Mouse (Mus musculus): ENCODE results near the gene Ehbp1l1.
"Not testable (repeated sequence)": the region's sequence is repeated elsewhere in the genome, so short reads cannot be mapped to it uniquely, and the experiment has no call there.

The Ehbp1l1 gene

DNA sequence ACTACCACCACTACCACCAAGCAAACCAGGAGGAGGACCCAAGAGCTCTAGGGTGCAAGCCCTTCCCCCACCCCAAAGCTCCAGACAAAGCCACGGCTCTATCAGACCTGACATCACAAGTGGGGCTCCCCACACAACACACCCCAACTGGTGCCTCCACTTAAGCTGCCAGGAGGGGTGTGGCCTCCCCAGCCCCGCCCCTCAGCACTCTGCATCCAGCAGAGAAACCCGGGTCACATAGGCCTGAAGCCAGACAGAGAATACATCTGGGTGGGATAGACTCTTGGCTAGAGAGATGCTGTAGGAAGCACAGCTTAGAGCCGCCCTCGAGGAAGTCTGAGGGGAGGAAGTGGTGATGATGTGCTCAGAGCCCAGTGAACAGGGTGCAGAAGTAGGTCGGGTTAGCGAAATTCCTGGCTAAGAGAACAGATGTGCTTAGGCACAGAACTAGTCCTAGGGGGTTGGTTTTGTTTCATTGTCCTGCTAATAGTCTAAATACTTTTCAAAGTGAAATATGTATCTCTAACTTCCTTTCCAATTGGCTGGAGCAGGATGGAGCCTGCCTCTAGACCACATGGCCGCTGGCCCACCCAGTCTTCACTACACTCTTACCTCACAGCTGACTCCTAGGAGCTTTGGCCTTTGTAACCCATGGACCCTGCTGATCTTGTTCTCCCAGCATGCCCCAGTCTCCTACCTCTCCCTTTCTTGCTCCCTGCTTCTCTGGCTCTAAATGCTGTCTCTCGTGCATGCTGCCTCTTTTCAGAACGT is 21.1 kb downstream of the Ehbp1l1 start:
- DNase-seq, result no peak

DNA sequence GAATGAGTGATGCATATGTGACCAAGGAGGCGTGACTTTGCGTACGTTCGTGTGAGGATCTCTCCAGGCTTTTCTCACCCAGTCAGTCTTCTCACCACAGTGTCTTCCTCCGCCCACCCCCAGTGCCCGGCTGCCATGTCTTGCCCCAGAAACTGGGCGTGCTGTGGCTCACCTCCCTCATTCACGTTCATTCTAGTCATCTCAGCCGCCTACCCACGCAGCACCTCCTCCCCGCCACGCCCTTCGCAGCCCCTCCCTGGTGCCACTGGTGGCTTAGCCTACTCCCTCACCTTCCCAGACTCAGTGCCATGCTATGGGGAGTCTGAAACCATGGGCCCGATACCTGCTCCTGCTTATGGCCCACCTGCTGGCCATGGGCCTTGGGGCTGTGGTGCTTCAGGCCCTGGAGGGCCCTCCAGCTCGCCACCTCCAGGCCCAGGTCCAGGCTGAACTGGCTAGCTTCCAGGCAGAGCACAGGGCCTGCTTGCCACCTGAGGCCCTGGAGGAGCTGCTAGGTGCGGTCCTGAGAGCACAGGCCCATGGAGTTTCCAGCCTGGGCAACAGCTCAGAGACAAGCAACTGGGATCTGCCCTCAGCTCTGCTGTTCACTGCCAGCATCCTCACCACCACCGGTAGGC is 21.8 kb downstream of the Ehbp1l1 start, which contains the start of gene Kcnk7:
TSS of gene Kcnk7 (plus strand) at position 205 of the 638 bp plus-strand sequence.
- no peak for DNase-seq

DNA sequence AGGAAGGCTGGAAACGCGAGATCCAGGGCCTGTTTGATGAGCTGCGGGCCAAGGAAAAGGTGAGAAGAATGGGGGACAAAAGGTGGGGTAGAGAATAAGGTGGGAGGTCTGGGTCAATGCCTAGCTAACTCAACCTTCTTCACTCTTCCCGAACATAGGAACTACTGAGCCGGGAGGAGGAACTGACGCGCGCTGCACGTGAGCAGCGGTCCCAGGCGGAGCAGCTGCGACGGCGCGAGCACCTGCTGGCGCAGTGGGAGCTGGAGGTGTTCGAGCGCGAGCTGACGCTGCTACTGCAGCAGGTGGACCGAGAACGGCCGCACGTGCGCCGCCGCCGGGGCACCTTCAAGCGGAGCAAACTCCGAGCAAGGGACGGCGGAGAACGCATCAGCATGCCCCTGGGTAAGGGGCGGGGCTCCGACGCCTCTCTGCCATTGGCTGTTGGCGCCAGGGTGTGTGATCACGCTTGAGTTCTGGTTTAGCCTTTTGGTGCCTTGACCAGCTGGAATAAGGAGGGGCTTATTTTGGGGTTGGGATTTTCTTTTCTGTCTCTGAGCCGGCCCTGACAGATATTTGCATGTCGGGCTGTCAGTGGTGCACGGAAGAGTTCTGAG is 30.2 kb downstream of the Ehbp1l1 start:
- DNase-seq, result no peak

DNA sequence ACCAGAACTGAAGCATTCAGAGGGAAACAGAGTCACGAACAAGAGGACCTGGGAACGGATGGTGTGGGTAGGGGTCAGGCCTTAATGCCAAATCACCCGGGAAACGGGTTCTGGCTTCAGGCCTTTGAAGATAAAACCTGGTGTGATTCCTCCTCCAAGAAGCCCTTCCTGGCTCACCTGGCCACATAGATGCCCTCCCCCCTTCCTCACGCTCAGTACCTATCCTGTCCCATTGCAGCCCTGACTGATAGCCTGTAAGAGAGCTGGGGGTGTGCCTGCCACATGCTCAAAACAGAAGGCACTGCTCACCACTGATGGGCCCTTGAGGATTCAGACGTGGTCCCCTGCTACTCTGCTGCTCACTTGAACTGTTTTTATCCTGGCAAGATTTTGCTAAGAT is 32.3 kb downstream of the Ehbp1l1 start:
- DNase-seq, result no peak

DNA sequence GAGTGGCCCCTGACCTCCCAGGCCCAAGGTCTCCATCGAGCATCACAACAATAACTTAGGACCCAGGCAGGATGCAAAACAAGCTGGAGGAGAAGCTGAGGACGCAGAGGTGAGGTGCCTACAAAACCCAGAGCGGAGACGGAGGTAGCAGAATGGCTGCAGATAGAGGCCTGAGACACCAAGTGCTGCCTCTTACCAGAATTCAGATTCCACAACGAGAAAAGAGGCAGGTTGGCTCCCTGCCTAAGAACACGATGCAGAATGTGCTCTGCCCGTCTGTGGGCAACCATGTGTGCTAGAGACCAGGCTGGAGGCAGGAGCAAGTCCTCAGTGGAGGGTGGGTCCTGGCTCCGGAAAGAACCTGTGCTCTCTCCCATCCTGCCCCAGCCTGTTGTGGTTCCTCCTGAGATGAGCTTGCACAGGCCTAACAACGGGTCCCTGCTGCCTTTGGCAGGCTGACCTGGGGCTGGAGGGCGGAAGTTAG is 33.2 kb downstream of the Ehbp1l1 start:
- DNase-seq, result no peak

DNA sequence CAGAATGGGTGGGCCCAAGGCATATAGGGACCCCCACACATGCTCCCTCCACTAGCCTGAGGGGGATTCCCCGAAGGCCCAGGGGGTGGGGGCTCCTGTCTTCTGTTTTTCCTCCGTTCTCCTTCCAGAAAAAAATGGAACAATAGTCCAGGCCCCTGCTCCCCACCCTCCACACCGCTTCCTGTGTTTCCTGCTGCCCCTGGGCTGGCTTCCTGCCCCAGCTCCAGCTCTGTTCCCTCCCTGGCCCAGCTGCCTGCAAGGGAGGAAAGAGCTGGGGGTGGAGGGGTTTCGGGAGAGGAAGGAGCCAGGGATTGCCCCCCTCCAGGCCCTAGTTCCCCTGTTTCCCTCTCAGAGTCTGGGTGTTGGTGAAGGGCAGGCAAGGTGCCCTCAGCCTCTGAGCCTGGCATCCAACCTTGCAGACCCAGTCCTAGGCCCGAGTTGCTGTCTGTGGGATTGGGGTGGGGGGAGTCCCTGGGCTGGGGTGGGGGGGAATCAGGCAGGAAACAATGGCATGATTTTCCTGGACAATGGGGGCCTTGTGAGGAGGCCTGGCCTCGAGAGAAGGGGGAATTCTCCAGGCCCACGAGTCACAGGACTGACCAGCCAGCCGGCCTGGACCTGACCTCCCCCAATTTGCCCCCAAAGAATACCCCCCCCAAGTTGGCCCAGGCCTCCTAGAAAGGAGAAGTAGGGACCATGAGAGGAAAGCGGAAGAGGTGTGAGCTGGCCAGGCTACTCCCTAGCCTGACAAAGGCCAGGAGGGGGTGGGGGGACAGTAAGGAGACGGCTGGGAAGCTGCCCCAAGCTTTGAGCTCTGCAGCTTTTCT is 33.8 kb downstream of the Ehbp1l1 start:
- DNase-seq, result peak; percentile 62

DNA sequence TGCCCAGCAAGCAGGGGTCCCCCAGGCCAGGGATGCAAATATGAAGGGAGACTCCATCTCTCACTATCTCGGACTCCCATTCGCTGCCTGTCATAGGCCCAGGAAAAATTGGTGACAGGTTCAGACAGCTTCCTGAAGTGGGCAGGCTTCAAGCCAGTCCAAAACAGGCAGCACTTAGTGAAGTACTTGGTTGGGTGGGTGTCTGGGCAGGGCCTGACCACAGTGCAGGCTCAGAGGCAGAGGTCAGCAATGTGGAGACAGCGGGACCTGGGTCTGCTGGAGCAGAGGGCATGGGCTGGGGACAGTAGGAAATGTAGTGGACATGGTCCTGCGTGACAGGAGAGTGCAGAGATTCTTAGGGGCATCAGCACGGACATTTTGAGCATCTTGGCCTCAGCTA is 34.5 kb downstream of the Ehbp1l1 start:
- no peak for DNase-seq

DNA sequence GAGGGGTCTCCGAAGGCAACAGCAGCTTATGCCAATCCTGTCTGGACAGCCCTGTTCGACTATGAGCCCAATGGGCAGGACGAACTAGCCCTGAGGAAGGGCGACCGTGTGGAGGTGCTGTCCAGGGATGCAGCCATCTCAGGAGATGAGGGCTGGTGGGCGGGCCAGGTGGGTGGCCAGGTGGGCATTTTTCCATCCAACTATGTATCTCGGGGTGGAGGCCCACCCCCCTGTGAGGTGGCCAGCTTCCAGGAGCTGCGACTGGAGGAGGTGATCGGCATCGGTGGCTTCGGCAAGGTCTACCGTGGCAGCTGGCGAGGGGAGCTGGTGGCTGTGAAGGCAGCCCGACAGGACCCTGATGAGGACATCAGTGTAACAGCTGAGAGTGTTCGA is 35.8 kb downstream of the Ehbp1l1 start:
- peak; percentile 37 for DNase-seq

DNA sequence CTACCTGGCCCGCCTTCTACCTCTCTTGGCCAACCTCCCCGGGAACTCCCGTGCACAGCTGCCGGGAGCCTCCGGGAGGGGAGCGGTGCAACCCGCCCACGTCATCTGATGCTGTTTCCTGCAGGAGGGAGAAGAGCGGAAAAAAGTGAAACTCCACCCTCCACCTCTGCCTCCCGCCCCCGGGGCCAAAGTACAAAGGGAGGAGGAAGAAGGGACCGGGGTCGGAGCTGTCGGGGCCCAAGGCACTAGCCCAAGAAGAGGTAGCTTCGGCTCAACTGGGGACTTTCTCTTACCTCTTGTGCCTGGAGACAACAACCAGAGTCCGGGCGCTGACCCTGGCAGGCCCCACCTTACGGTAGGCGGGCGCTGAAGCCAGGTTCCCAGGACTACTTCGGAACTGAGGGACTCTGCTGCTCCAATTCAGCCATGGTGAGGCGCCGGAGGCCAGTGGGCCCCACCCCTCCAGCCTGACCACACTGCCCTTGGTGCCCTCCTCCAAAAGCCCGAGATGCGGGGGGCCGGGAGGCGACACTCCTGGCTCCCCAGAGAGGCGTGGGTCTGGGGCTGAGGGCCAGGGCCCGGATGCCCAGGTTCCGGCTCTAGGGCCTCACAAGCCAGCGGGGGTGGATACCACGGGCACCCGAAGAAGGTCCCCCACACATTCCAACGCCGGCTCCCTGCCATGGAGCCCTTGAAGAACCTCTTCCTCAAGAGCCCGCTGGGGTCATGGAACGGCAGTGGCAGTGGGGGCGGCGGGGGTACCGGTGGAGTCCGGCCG is 36.4 kb downstream of the Ehbp1l1 start:
- DNase-seq, result peak; percentile 88

DNA sequence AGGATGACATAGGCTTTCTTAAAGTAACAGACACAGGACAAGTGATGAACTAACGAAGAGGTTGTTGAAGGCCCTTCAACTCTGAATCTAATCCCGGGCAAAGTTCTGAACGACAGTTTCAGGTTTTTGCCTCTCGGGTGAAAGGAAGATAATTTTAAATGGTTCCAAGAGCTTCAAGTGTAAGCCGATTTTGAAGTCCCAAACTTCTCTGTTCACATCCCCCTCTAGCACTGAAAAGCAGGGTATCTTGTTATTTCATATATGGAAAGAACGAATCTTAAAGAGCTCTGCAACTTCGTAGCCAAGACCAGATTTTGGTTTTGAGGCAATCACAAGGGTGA is 37.1 kb downstream of the Ehbp1l1 start:
- DNase-seq, result no peak

DNA sequence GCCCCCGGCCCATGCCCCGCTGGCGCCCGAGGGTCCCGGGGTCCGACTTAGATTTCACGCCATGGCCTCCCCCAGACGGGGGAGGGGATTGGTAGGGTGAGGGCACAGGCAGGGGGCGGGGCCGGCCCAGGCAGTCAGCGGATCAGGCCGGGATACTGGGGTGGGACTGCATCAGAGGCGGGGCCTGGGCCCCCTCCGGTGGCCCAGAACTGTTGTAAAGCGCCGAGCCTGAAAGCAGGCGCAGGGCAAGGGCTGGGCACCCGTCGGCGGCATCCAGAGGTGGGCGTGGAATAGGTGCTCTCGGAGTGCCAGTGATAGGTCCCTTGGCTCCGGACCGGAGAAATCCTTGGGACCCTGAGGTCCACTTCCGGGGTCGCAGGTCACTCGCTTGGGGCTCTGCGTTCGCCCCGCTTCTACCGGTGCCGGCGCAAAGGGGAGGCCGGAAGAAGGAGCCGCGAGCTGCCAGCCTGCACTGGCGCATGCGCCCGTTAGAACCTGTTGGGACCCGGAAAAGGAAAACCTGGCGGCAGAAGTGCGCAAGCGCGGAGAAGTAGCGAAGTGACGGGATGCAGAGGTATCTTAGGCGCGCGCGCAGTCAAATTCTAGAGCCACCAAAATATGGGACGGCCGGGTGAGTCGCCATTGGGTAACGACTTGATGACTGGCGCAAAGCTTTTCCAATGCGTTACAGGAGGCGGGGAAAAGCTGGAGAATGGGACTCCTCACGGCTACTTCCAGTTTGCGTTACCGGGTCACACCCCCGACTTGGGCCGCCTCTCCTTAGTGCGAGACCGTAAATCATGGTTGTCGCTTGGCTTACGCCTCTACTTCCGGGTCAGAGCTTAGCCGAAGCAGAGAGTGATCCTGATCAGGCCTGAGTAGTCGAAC is 37.7 kb downstream of the Ehbp1l1 start, which contains the start of the genes Map3k11 and Pcnx3:
TSS of gene Map3k11 (plus strand) at position 543 of the 888 bp plus-strand sequence.
TSS of gene Pcnx3 (minus strand) at position 709 of the 888 bp plus-strand sequence.
- peak; percentile 99 for DNase-seq

DNA sequence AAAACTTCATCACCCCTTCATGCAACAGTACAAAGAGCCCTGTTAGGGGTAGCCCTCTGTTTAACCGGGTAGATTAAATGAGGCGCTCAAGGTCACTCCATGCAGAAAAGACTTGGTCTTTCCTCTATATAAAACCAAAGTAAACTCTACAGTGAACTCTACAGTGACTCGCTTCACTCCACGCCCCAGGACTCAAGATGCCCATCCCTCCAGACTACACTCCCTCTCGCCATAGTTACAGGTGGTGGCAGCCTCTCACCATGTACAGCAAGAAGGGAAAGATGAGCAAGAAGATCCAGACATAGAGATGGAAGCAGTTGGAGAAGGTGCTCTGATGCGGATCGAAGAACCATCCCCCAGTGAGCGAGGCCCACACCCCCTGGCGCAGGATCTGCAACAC is 38.4 kb downstream of the Ehbp1l1 start:
- no peak for DNase-seq

DNA sequence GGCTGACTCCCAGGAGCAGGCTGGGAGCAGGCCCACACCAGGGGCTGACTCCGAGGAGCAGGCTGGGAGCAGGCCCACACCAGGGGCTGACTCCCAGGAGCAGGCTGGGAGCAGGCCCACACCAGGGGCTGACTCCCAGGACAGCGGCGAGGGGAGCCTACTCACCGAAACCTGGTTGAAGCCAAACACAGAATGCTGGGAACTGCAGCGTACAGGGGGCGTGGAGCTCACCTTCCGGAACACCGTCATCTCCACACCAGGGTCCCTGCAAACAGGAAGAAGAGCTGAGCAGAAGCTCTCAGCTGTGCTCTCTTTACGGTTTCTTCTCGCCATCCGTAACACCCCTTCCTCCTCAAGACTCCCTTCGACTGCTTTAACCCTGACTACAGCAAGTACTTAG is 39.2 kb downstream of the Ehbp1l1 start:
- DNase-seq, result not testable (repeated sequence)

DNA sequence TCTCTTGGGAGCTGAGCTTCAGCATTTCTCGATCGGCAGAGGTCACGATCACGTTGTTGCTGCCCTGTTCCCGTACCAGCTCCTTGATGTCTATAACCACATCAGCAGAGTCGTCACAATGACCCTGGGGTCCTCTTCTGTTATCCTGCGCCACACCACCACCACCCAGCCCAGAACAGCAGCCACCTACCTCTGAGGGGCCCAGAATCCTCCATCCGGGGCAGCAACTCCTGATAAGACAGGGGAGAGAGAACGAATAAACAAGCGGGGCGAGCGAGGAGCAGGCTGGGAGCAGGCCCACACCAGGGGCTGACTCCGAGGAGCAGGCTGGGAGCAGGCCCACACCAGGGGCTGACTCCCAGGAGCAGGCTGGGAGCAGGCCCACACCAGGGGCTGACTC is 39.7 kb downstream of the Ehbp1l1 start:
- DNase-seq, result no peak

DNA sequence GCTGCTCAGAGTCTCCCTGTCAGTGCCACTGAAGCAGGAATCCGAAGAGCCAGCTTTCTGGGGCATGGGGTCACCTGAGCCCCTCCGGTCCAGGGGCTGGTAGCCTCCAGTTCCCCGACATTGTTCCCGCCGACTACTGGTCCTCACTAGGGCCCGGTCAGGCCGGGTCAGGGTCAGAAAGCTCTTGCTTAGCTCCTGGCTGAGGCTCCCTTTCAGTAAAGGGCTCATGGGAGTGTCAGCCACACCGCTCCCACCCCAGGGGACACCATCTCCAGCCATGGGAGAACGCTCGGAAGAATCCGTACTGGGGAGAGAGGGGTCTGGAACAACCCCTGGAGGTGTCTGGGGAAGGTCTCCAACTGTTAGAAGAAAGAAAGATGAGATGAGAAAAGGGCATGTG is 40.3 kb downstream of the Ehbp1l1 start:
- DNase-seq, result no peak

DNA sequence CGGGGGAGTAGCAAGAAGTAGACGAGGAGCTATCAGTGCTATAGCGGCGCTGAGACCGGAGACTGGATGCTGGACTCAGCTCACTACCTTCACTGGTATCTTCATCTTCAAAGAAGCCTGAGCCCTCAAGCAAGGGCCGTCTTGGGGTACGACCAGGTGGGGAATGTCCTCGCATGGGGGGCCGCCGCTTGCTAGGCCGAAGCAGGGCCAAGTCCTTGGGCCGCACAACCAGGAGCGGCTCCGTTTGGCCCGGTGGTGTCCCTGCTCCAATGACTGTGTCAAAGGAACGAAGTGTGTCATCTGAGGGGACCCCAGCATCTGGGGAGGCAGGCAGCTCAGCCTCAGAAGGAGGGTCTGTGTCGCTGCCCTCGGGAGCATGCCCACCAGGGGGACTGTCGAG is 40.7 kb downstream of the Ehbp1l1 start:
- no peak for DNase-seq

DNA sequence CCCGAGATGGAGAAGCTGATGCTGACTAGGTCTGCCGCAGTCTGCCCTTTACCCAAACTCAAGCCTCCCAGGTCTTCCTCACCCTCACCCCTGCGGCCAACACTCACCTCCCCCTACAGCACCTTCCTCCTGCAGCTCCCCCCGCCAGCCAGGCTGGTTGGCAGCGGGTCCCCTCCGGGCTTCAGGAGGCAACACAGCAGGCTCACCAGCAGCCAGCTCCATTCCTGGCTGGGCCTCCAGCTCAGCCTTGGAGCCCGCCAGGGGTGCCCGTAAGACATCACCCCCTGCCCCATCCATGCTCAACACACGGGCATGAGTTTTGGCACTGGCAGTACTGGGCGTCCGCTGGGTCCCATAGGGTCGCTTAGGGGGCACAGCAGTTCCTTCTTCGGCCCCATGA is 41.1 kb downstream of the Ehbp1l1 start:
- DNase-seq, result no peak

DNA sequence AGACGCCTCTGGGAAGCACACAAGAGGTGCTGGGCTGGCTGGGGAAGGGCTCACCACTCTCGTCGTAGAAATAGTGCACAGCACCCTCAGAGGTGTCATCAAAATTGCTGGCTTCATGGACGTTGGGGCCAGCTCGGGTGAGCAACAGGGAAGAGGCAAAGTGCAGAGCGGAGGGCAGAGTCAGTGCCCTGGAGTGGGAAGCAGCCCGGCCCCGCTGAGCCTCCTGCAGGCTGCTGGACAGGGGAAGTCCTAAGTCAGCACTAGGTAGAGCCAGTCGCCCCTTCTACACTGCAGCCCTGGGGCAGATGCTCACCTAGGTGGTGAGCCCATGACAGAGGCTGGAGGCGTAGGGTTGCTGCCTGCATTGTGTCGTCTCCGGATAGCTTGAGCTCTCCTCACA is 41.9 kb downstream of the Ehbp1l1 start:
- DNase-seq, result no peak

DNA sequence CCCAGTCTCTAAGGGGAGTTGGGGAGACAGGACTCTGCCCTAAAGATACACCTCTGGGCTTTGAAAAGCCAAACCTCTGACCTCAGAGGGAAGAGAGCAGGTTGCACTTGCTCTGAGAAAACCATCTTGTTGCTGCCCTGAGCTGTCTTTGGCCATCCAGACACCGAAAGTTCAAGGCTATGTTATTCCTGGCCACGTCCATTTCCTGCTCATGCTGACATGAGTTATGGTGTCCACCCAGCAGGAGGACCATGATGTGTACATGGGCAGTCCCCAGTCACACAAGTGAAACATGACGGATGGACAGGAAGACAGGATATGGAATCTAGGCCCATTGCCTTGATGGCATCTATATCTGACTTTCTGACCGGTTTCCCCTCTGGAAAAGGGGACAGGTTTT is 45.7 kb downstream of the Ehbp1l1 start:
- no peak for DNase-seq

DNA sequence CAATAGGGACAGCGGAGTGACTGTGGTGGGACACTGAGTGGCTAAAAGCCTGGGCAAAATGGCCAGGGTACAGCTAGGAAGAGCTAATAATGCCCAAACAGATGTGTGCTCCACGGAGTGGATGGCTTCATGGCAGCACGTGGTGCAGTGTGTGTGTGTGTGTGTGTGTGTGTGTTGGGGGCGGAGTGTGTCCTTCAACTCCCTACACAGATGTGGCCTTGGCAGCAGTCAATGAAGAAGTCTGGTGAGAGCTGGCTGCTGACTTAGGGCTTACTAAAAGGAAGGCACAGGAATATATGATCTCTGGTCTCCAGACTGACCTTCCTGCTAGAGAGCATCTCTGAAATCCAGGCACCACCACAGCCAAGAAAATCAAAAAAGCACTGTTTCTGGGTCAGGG is 57.7 kb downstream of the Ehbp1l1 start:
- no peak for DNase-seq

DNA sequence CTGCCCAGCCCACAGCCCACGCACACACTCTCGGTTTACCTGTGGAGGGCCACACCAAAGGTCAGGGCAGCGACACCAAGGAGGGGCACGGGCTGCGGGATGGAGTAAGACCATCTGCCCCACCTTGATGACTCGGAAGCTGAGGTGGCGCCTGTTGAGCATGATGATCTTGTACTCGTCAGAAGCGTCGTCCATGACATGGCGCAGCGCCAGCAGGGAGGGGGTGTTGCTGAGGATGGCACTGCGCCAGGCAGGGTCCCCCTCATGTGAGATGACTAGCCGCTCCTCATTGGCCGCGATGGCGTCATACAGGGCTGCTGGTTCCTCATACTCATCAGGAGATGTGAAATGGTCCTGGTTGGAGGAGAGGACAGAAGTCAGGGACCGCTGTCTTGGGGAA is 59.7 kb downstream of the Ehbp1l1 start:
- DNase-seq, result no peak

All from layer of hippocampus, adult 9-11 months (tissue).